Mouse (Mus musculus) CD4-positive naive resting alpha-beta T cell, adult 76 days (primary cell): ENCODE data around the gene Hist1h4f. TPM values are rescaled to one million over a fixed set of nuclear protein-coding genes. Genes with fewer than 3 reads are reported as not detected.

Source experiments
- total RNA-seq: library from RNA; stranded (reverse); gene quantifications from one replicate; pipeline ENCODE4 v1.2.4, GENCODE M21; 2023

Hist1h4f gene
- total RNA-seq: 42.3 TPM

GRCm38 (mm10) chr13:23551146-23551834, at the start of gene Hist1h4f:
Hist1h4f (minus strand) TSS chr13:23551648.

DNA sequence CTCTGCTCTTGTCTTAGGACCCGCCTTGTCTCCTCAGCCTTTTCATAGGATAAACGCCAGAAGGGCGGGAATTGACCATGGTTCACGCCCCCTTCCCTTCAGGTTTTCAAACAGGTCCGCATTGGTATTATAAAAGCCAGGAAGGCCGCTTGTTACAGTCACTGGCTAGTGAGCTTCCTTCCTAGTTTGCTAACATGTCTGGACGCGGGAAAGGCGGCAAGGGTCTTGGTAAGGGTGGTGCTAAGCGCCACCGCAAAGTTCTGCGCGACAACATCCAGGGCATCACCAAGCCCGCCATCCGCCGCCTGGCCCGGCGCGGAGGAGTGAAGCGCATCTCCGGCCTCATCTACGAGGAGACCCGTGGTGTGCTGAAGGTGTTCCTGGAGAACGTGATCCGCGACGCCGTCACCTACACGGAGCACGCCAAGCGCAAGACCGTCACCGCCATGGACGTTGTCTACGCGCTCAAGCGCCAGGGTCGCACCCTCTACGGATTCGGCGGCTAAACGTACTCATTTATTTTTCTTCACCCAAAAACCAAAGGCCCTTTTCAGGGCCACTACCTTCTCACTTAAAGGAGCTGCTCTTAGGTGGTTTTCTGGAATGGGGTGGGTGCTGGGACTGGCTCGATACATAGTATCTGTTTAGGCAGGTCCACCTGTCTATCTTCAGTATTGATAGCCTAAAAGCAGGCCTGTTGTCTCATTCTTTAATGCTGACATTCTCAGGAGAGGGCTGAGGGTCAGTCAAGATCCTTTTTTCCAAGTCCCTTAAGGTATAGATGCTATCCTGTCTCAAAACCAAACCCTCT, 30.2 kb upstream of the Hist1h4f start, which contains the start of gene Hist1h4d:
TSS of gene Hist1h4d (plus strand) at position 191 of the 811 bp plus-strand sequence.

DNA sequence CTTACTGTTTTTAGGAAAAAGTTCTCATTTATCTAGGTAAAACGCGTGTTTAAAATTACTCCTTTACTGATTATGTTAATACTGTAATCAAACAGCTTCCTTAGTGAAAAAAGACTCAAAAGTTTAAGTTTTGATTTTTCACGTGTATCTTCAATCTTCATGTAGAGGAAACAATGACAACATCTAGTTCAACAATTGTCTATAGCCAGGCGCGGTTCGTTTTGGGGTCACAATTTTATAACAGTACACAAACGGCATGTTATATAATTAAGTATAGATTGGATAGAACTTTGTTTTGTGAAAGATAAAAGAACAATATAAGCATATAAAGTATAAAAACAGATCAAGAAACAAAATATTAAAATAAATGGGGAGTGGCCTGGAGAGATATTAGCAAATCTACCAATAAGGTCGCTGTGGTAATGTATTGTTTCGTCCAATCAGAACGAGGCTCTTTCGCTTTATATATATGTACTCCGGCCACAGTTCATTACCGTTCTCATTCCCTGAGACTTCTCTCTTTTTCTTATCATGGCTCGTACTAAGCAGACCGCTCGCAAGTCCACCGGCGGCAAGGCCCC, 23.9 kb upstream of the Hist1h4f start, which contains the start of gene Hist1h3d:
TSS of gene Hist1h3d (plus strand) at position 493 of the 581 bp plus-strand sequence.

DNA sequence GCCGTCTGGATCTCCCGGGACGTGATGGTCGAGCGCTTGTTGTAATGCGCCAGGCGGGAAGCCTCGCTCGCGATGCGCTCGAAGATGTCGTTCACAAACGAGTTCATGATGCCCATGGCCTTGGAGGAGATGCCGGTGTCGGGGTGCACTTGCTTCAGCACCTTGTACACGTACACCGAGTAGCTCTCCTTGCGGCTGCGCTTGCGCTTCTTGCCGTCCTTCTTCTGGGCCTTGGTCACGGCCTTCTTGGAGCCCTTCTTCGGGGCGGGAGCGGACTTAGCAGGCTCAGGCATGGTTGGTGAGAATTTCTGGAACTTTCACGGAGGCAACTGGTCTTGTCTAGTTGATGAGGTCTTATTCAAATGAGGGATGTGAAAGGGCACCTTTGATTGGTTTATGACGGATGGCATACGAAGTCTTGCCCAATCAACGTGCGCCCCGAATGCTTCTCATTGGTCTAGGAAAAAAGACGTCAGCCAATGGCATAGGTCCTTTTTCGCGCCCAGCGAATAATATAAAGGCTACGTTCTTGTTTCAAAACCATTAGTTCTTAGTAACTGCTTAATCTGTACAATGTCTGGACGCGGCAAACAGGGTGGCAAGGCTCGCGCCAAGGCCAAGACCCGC, 22.6 kb upstream of the Hist1h4f start, which contains the start of the genes Hist1h2bf and Hist1h2ad:
TSS of gene Hist1h2bf (minus strand) at position 299 of the 627 bp plus-strand sequence.
TSS of gene Hist1h2ad (plus strand) at position 484 of the 627 bp plus-strand sequence.

GRCm38 (mm10) chr13:23571022-23571503, 19.6 kb upstream of the Hist1h4f start, which contains the start of the genes Hist1h2ae and Hist1h2bg:
Hist1h2ae (minus strand) TSS chr13:23571220.
Hist1h2bg (plus strand) TSS chr13:23571396.

GRCm38 (mm10) chr13:23561883-23562659, 10.6 kb upstream of the Hist1h4f start, which contains the start of gene Hist1h3e:
Hist1h3e (minus strand) TSS chr13:23562369.

DNA sequence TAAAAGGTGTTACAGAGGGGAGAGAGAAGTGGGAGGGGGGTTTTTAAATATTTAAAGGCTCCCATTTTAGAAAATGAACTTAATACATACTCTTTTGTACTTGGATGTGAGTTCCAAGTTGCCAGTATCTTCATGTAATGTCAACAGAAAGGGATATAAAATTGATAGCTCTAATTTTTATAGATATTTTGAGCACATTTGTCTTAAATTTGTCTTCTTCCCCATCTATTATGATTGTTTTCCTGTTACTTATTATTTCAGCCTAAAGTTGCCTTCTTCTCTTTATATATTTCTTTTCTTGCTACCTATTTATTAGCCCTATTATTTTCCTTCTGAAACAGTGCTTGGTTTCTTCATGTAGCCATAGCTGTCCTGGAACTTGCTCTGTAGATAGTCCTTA, 1.5 kb upstream of the Hist1h4f start, which contains the start of gene Hist1h1d:
TSS of gene Hist1h1d (plus strand) at position 301 of the 400 bp plus-strand sequence.

GRCm38 (mm10) chr13:23543965-23544786, 7.3 kb downstream of the Hist1h4f start, which contains the start of gene Hist1h3f:
Hist1h3f (plus strand) TSS chr13:23544052.

GRCm38 (mm10) chr13:23542999-23543607, 8.3 kb downstream of the Hist1h4f start, which contains the start of gene Hist1h2bh:
Hist1h2bh (minus strand) TSS chr13:23543392.

DNA sequence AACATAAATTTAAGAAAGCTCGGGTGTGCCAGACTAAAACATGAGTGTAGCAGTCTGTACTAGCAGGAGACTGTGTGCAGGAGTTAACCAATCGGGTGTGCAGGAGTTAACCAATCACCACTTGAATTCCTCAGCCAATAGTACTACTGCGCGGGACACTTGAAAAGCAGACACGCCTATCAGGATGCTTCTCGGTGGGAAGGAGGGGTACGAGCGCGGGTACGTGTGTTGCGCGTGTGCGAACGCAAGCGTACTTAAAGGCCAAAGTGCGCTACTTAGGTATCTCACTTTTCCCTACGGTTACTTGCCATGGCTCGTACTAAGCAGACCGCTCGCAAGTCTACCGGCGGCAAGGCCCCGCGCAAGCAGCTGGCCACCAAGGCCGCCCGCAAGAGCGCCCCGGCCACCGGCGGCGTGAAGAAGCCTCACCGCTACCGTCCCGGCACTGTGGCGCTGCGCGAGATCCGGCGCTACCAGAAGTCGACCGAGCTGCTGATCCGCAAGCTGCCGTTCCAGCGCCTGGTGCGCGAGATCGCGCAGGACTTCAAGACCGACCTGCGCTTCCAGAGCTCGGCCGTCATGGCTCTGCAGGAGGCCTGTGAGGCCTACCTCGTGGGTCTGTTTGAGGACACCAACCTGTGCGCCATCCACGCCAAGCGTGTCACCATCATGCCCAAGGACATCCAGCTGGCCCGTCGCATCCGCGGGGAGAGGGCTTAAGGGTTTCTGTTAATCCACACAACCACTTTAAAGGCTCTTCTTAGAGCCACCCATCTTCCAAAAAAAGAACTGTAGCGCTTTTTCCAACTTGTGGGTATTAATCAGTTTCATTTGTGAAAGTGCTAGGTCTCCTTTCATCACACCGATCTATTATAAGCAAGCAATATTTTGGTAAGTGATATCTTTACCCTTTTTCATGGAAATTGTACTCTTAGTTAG, 16.0 kb downstream of the Hist1h4f start, which contains the start of gene Hist1h3g:
TSS of gene Hist1h3g (plus strand) at position 286 of the 939 bp plus-strand sequence.

GRCm38 (mm10) chr13:23533560-23534367, 17.7 kb downstream of the Hist1h4f start, which contains the start of gene Hist1h2af:
Hist1h2af (plus strand) TSS chr13:23533906.

GRCm38 (mm10) chr13:23530901-23531875, 20.3 kb downstream of the Hist1h4f start, which contains the start of gene Hist1h4h:
Hist1h4h (plus strand) TSS chr13:23531050.

